Mouse (Mus musculus) thymus, postnatal 25 days (tissue): Measurements from ENCODE around the gene Eno1.
"Not testable (repeated sequence)": the region's sequence is repeated elsewhere in the genome, so short reads cannot be mapped to it uniquely, and the experiment has no call there.

Source experiments
- DNase-seq: peaks from one replicate; pipeline ENCODE4 v3.0.0; 2022

The Eno1 gene

DNA sequence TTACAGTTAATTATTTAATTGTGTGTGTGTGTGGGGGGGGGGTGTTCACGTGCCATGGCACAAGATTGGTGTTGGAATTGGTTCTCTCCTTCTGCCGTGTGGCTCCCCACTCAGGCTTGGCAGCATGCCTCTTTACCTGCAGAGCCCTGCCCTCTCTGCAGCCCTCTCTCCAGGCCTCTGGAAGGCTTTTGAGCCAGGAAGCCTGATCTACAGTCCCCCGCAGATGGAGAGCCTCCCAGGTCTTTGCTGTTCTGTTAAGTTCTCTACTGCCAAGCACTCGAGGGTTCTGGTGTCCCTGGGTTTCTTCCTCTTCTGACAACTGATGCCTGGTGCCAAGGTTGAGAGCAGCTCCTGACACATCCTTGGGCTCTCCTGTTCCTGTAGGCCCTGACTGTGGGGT is 17.9 kb downstream of the Eno1 start:
- no peak for DNase-seq

DNA sequence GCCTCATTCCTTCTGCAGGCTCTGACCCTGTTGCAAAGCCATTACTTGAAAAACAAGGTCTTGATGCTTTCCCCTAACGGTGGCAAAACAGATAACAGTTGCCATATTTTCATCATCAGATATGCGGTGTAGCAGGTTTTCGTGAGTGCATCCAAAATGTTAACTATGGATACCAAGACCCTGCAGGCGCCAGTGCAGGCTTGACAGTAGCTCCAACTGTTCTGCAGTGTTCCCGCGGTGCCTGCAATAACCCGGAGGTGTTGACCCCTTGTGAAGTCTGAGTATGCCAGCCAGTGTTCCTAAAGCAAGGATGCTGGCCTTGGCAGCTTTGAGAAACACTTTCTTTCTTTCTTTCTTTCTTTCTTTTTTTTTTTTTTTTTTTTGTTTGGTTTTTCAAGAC is 18.7 kb downstream of the Eno1 start:
- no peak for DNase-seq

- peak; percentile 67 for DNase-seq
These were observed 21.0 kb downstream of the Eno1 start for GRCm38 (mm10) chr4:150257252-150258204.

- DNase-seq: no peak
These were observed 21.9 kb downstream of the Eno1 start for GRCm38 (mm10) chr4:150258388-150258787.

DNA sequence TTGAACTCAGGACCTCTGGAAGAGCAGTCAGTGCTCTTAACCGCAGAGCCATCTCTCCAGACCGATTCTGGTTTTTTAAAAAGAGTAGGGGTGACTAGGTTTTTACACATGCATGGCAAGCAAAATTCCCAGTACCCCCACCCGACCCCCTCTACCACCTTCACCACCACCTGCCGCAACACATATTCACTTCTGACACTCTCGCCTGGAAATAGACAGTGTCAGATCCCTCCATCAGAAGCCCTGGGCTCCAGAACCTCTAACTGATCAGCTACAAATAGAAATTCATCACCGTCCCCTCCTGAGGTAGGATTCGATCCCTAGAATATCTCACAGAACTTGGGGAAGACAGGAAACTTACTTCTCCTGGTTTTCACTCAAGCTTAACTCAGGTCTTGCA is 23.1 kb downstream of the Eno1 start:
- DNase-seq: no peak

DNA sequence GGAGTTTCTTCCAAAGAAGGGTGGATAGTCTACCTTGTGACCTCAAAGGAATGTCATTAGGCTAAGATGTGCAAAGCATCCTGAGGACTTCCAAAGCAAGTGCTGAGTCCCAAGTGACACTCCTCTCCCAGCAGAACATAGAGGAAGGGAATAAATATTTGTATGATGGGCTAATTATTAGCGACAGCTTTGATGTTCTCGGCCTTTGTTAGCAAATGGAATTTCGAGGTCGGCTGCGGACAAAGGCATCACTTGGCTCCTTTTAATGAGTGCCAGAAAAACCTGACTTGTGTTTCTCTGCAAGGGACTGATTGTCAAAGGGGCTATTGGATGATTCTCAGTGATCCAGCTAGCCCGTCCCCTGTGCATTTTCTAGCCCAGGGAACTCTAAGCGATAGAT is 23.6 kb downstream of the Eno1 start:
- DNase-seq: no peak

- DNase-seq: no peak
These were observed 24.2 kb downstream of the Eno1 start for GRCm38 (mm10) chr4:150260745-150261144.

DNA sequence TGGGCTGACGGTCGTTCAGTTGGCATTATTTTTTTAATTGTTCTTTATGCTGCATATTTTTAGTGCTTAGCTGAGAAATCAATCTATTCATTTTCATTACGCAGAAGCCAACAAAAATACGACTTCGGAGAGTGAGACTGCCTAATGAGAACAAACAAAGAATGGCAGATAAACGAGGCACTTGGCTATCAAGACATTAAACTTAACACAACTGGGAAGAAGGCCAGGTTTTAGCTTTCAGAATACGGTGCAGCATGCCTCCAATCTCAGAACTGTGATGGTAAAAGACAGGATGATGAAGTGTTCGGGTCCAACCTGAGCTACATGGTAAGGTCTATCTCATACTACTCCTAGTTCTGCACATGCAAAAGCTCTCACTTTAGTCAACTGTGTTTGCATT is 25.8 kb downstream of the Eno1 start:
- DNase-seq: no peak

DNA sequence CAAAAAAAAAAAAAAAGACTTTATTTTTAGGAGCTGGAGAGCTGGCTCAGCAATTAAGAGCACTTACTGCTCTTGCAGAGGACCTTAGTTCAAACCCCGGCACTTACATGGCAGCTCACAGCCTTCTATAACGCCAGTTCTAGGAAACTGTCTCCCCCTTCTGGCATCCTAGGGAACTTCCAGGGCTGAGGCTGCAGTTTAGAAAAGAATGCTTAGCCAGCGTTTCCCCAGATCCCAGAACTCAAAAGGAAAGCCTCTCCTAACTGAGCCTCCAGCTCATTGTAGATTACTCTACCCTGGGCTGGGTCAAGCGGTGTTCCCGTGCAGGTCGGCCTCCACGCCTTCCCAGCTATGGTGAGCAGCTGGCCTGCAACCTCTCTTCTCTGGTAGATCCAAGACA is 28.4 kb downstream of the Eno1 start:
- no peak for DNase-seq

- no peak for DNase-seq
These were observed 28.9 kb downstream of the Eno1 start for GRCm38 (mm10) chr4:150265471-150265870.

GRCm38 (mm10) chr4:150266655-150267223 is 30.2 kb downstream of the Eno1 start:
- no peak for DNase-seq

GRCm38 (mm10) chr4:150268674-150269653 is 32.4 kb downstream of the Eno1 start:
- peak; percentile 45 for DNase-seq

DNA sequence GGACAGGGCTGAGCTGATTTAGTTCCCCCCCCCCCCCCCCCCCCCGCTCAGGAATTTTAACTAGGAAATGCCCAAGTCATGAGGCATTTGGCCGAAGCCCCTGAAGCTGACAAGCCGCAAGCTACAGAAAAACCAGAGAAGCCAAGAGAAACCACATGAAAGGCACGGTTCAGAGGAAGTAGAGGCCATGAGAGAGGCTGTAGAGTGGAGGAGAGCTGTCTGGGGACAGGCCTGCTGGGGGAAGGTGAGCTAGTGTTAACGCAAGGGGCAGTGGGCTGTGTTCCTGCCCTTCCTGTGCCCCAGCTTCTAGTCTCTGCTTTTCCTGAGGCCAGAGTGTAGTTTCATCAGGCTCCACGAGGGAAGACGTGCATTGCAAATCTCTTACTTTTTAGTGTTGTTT is 33.2 kb downstream of the Eno1 start:
- DNase-seq: no peak

- not testable (repeated sequence) for DNase-seq
These were observed 34.2 kb downstream of the Eno1 start for GRCm38 (mm10) chr4:150270718-150271117.

GRCm38 (mm10) chr4:150272725-150273124 is 36.2 kb downstream of the Eno1 start:
- no peak for DNase-seq

- no peak for DNase-seq
These were observed 39.0 kb downstream of the Eno1 start for GRCm38 (mm10) chr4:150275531-150275930.

DNA sequence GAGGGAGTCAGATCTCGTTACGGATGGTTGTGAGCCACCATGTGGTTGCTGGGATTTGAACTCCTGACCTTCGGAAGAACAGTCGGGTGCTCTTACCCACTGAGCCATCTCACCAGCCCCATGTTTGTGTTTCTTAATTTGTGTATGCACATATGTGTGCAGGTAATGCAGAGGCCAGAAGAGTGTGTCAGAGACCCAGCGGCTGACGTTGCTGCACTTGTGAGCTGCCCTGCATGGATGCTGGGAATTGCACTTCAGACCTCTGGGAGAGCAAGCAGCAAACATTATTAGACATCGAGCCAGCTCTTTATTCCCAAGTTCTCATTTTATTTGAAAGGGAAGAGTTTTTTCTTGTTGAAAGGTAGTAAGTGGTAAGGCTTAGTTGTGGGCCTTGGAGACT is 42.8 kb downstream of the Eno1 start:
- not testable (repeated sequence) for DNase-seq

DNA sequence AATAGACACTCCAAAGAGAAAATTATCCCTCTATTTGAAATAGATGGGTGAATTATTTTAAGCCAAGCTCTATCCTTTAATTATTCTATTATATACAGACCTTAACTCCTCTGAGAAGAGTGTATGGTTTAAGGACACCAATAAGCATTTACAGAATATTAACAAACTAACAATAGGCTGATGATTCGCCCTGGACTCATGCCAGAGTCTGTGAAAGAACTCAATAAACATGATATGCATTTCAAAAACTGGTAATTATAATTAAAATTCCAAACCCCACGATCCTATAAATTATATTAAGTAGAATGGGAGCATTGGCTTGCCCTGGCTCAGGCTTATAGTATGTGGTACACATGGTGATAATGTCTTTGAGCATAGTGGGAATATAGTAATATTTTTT is 43.5 kb downstream of the Eno1 start:
- DNase-seq: no peak

DNA sequence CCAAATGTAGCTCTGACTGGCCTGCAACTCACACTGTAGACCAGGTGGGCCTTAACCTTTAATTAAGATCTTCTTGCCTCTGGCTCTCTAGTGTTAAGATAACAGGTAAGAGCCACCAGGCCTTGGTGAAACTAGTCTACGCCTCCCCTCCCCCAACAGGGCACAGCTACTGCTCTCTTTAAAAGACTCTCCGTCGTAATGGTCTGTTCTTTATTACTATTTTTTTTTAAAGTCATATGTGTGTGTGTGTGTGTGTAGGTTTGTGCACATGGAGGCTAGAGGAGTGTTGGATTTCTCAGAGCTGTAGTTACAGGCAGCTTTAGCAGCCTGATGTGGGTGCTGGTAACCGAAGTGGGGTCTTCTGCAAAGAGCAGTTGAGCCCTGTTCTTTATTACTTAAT is 43.9 kb downstream of the Eno1 start:
- no peak for DNase-seq

DNA sequence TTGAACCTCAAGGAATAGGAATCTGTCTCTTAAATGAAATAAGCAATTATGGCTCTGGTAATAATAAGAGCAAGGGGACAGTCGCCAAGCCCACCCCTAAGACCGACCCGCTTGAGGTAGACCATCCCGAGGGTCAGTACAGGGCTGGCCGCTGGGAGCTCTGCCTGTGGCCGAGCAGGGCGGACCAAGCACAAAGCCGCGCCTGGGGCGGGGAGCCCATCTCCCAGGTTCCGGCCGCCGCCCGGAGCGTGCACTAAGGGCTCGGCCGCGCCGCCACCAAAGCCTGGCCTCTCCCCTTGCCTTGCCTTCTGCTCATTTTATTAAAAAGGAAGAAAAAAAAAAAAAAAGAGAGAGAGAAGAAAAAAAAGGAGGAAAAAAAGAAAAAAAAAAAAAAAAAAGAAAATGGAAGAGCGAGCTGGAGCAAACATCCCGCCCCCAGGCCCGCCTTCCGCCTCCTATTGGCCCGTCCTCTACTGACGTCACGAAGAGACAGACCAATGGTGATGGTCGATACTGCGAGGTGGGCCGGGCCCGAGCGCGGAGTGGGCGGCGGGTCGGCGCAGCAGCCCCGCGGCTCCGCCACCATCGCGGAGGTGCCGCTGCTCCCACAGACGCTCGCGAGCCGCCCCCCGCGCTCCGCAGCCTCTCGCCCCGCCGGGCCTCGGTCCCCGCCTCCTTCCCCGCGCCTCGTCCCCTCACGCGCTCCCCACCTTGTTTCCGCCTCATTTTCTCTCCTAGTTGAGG is 44.7 kb downstream of the Eno1 start, which contains the start of gene Rere:
Rere (plus strand) TSS at position 629 of the 744 bp plus-strand sequence.
- DNase-seq: peak; percentile 99

DNA sequence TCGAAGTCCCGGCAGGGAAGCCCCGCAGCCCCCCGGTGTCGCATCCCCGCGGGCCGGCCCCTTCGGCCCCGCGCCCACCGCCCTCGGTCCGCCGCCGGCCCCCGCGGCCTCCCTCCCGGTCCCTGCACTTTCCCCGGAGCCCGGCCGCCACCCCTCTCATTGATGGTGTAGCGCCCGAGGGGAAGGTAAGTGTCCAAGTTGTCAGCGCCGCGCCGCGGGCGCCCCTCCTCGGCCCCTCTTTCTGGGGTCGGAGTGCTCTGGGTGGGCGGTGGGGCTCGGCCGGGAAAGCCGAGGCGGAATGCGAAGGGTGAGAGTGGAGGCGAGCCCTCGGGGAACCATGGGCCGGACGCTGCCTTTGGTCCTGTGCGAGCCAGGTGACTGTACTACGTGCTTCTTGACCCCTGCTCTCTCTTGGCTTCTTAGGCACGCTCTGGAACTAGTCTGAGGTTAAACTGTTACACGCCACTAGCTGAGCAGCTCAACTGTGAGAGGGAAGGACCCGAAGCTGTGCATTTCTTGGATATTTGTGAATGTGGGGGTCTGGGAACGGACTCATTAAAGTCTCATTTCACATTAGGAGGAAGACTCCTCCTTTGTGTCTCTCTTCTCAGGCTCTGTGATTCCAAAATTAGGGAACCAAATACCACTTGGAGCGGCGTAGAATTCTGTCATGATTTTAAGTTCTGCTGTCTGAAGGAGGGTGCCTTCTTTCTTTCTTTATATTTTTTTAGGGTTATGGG is 45.5 kb downstream of the Eno1 start:
- DNase-seq: peak; percentile 51
